Mouse (Mus musculus): ENCODE measurements around the gene Efcab8.

DNA sequence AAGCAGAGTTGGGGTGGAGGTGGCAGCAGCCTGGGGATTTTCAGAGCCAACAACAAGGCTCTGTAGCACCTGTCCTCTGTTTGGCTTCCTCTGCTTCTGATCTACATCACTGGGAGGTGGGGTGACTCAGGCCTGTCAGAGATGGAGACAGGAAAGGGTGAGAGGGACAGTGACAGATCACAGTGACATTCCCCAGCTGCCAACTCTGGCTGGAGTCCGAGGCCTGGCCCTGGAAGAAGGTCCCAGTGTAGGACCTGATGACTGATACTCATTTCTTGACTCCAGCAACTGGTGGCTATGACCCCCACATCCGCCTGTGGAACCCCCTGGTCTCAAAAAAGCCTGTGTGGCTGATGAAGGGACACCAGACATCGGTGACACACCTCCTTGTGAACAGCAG, 30.2 kb downstream of the Efcab8 start:
- TF ChIP-seq POLR2A (IDR thresholded peaks at IDR 0.05; ENCODE audit: control insufficient read depth, extremely low read depth, insufficient read depth, low read length, poor library complexity) (no peak), CTCF (IDR thresholded peaks at IDR 0.05; ENCODE audit: borderline replicate concordance, control insufficient read depth, extremely low read depth, insufficient read depth, low read length, poor library complexity) (no peak)

All from thymus, adult 2 months (tissue).